Mouse (Mus musculus) retina, postnatal 7 days (tissue): ENCODE data around the gene Omp.
"Not testable (repeated sequence)": the region's sequence is repeated elsewhere in the genome, so short reads cannot be mapped to it uniquely, and the experiment has no call there.

Experiments
- DNase-seq: peaks from one replicate; pipeline ENCODE4 v3.0.0-alpha.2; 2012; ENCODE audit warnings: low read depth, low spot score

Gene Omp

DNA sequence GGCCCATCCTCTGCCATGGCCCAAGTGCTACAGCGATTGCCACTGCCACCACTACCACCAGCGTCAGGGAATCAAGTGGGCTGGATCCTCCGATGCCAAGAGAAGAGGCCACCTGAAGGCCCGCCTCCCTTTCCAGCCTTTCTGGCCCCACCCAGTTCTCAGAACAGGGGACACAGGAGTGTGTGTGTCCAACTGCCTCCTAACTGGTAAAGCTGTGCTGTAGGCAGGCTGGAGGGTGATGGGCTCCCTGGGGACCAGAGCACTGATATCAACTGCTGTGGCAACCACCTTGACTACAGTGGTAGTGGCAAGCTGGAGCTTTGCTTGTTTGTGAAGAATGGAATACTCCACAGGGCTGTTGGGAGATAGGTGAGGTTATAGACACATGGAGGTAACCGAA, at the start of gene Omp:
Omp (minus strand) TSS at position 101 of the 400 bp plus-strand sequence.
- DNase-seq, result no peak

DNA sequence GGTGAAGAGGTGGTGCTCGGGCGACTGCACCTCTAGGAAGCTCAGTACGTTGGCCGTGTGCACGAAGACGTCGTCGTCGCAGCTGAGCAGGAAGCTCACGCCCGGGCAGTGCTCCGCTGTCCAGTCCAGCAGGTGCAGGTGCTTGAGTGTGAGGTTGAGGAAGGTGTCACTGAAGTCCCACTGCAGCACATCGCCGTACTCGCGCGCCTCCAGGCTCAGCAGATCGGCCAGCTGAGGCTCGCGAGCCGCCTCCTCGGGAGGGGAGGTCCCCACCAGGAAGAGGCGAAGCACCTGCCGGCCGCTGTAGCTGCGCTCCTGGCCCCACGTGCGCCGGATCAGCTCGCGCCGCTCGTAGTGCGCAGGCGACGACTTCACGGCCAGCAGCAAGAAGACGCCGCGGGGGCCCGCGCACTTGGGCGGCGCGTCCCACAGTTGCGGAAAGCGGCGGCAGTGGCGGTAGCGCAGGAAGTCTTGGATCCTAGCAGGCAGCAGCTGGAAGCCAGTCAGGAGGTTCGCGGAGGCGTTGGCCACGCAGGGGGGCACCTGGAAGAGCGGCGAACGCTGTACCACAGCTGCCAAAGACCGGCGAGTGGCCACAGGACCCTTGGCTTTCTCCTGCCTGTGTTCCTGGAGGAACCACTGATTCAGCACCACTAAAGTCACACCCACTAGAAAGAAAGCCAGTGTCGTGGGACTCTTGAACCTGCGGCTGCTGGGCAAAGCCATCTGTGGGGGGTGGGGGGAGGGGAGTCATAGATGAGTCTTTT, 48.9 kb upstream of the Omp start:
- no peak for DNase-seq

DNA sequence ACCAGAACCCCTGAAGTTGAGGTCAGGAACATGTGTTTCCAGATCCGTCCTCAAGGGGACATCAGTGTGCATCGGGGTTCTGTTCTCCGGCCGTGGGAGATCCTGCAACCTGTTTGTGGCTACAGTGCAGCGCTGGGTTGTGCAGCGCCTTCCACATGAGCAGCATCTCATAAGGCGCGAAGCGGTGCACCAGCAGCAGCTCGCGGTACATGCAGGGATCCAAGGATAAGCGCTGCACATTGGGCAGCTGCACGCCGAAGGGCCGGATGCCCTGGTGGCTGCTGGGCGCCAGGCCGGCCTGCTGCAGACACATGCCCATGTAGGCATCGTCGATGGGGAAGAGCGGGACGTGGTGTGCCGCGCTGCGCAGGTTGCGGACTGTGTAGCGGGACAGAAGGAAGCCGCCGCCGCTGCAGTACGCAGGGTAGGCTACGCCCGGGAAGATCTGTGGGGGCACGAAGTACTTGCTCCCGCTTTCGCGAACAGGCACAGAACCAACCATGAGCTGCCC, 48.3 kb upstream of the Omp start:
- DNase-seq, result no peak

DNA sequence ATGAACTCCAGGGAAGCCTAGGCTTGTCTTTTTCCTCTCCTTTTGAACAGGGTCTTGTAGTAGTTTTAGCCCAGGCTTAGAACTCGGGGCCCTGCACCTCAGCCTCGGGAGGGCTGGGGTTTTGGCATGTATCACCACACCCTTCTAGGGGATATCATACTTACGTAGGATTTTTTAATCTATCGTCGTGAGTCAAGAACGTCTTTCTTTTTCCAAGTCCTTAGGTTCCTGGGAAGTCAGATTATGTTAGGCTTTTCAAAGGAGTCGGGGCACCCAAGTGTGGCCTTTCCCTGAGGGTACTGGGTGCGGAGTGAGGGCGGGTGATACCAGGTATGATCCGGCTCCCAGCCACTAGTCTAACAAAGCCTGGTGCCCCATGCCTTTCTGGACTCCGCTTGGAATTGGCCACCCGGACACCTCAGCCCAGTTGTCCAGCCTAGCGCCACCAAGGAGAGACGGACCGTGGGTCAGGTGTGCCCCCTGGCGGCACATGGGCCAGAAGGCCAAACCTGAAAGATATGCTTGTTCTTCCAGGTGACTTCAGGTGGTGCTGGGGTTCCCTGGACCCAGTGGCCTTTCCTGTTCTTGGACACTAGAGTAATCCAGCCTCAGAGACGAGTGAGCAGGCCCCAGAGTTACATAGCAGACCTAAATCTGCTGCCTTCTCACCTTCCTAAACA, 46.4 kb upstream of the Omp start:
- no peak for DNase-seq

DNA sequence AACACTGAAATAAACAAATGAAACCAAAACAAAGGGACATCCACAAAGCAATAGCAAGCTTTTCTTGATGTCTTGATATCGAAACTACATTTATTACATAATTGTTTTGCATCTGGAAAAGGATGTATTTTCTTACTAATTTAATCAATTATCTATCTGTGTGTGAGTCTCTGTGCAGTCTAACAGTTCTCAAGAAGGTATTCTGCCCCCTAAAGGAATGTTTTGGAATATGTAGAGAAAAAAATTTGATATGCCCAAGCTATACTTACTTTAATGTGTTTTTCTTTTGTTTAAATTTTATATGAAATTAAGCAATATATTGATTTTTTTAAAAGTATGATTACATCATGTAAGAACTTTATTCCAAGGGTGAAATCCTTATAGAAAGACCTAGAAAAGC, 45.3 kb upstream of the Omp start:
- no peak for DNase-seq

DNA sequence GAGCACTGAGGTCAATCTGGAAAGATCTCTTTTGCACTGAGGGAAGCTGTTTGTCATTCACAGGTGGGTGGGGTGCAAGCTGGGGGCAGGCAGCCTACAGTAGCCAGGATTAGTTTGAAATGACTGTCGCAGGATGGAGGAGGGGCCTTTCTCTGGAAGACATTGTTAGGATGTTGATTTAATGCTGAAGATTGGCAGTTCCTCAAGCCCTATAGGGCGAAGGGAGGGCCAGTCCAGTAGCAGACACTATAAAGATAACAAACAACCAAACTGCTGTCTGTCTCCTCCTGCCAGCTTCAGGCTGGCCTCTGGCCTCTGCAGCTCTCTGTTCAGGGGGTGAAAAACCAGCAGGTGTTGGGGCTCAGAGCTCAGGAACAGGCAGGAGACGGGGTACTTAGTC, 44.4 kb upstream of the Omp start:
- no peak for DNase-seq

DNA sequence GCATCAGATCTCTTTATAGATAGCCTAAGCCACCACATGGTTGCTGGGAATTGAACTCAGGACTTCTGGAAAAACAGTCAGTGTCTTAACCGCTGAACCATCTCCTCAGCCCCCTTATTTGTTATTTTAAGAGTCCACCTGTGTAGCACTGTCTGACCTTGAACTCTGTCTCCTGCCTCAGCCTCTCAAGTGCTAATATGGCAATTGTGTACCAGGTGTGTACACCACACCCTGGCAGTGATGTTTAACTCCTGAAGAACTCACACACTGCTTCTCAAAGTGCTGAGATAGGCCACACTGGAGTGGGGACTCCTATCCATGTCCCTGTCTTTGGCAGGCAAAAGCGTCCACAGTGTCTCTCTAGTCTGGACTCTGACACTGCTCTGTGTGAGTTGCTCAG, 43.4 kb upstream of the Omp start:
- DNase-seq, result no peak

DNA sequence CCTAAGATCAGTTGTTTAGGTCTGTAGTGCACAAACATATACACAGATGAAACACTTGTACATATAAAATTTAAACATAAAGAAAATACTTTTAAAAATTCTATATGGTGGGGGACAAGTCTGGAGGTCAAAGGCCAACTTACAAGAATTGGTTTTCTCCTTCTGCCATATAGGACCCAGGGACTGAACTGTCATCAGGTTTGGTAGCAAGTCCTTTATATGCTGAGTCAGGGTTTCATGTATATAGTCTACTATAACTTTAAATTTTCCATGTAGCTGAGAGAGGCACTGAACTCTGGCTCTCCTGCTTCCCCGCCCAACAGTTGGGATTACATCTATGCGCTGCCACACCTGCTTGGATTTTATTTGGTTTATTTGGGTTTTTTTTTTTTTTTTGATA, 42.9 kb upstream of the Omp start:
- DNase-seq, result no peak

DNA sequence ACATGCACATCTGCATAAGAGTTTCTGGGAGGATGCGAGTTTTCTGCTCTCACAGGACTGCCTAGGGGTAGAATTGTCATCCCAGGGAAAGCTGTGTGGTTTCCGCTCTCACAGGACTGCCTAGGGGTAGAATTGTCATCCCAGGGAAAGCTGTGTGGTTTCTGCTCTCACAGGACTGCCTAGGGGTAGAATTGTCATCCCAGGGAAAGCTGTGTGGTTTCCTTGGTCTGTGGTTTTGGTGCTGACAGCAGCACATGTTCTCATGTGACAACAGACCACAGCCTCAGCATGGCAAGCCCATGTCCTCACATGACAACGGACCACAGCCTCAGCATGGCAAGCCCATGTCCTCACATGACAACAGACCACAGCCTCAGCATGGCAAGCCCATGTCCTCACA, 42.0 kb upstream of the Omp start:
- not testable (repeated sequence) for DNase-seq

DNA sequence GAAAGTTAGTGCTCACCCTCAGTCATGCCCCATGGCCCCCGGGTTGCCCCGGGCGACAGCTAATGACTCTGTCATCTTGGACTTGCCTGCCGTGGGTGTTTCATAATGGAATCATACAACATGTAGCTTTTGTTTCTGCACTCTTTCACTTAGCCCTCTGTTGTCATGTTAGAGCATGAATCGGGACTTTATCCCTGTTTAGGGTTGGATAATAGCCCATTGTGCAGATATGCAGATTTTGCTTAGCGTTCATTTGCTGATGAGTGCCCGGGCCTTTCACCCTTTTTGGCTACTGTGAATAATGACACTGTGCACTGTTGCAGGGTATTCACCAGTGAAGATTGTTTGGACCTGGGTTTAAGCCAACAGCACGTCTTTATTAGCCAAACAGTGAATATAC, 41.3 kb upstream of the Omp start:
- DNase-seq, result no peak

DNA sequence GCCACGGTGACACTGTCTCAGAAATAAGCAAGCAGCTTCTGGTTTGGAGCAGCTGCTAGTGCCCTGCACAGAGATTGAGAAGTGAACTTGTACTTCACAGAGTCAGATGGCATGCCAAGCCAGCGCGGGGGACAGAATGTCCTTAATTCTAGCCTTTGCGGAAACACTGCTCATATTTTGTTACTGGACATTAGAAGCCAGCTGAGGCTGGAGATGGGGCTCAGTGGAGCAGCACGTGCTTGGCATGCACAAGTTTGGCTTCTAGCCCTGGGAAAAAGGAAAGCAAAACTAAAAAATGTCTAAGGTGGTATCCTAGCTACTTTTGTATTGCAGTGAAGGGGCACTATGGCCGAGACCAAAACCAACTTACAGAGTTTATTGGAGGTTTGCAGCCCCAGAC, 40.0 kb upstream of the Omp start:
- DNase-seq, result no peak

DNA sequence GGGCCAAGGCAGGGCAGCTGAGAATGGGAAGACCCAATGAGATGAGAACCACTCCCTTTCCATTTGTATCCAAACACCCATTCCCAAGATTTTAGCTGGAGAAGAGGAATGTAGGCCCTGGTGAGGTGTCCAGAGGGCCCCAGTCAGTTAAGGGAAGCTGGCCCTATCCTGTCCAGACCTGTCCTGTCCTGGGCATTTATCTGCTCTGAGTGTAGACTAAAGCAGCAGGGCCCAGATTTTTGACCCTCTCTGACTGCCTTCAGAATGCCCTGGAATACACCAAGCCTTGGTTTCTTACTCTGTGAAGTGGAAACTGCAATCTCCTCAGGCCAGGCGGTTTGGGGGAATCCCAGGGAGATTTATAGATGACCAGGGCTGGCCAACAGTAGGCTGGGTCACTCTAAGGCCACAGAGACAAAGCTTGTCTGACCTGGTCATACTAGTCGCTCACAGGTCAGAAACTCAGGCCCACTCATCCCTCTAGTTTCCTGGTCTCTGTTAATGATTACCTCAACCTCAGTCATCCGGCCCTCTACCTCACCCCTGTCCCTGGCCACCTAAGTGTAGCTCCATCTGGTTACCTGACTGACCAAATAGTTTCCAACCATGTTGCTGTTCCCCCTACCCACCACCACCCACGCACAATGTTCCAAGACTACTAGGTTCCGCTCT, 33.4 kb upstream of the Omp start:
- DNase-seq, result no peak

DNA sequence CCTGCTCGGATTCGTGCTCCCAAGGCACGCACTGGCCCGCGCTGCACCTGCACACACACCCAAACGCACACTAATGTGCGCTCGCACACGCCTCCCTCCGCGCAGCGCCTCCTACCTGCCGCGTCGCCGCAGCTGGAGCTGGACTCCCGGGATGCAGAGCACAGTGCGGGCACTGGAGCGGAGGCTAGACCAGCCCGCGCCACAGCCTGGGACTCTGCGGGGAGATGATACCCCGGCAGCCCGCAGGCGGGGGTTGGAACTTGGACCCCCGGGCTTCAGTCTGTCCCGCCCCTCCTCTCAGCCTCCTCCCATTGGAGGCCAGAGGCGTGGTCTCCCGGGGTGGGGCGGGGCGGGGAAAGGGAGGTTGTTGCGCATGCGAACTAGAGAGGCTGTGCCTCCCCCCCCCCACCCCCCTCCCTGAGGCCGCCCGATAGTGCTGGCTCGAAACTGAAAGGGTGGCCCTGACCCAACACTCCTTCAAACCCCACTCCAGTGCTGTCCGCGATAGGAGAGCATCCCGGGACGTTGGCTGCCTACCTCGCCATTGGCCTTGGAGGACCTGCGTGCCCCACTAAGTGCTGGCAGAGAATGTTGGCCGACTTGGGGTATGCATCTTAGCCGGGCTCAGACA, 32.7 kb upstream of the Omp start, which contains the start of gene Capn5:
Capn5 (minus strand) TSS at position 346 of the 631 bp plus-strand sequence.
- DNase-seq, result no peak

DNA sequence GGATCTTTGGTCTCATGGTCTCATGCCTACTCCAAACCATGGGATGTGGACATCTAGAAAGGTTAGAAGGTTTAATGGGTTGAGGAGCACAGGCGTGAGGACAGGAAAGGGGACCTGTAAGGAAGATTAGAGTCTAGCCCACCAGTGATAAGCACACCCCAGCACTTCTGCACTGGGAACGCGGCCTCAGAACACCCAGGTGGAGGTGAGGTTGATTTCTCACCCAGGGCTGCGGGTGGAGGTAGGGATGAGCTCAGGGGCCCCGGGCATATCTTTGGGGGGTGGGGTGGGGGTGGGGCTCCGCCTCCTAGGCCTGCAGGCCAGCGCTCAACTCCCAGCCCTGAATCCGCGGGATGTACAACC, 32.2 kb upstream of the Omp start:
- no peak for DNase-seq

DNA sequence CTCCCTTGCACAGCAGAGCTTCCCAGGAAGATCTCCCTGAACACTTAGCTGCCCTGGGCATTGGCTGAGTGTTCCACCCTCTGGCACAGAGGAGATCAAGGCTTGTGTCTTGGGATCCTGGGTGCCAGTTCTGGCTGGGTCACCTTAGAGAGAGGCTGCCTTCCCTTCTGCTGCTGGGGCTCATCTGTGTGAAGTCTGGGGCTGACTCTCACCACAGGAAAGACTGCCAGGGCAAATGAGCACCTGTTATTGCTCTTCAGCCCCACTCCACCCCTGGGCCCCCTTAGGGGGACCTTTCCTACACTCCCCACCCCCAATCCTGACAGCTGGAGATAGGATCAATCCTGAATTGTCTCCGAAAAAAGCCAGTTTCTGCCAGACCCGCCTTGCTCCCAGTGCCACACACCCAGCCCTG, 31.8 kb upstream of the Omp start:
- DNase-seq, result no peak

DNA sequence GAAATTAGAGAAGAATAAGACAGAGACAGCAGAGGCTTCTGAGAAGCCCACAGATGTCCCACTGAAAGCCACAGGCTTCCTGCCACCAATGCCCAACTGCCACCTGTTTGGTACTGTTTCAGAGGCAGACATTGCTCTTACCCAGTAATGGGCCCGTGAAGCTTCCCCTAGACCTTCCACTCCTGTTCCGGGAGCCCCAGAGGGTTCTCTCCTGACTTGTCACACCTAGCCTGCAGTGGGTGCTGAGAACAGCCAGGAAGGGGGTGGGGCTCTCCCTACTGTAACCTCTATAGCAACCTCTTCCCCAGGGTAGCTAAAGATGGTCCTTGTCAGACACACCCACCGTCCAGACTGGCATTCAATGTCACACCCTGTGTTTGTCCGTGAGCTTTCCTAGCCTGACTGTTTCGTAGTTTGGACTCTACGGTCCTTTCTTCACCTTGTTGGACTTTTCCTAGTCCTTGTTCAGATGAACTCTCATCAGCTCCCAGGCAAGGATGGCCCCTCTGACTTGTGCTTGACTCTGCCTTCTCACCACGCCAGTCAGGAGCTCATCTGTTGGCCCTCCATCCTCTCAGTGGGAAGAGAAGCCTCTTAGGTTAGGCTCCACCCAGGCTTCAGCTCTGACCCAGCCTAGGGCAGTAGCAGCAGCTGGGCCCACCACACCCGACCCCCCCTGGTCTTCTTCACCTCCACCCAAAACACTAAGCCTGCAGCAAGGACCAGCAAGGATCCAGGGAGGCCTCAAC, 31.2 kb upstream of the Omp start:
- DNase-seq, result no peak

DNA sequence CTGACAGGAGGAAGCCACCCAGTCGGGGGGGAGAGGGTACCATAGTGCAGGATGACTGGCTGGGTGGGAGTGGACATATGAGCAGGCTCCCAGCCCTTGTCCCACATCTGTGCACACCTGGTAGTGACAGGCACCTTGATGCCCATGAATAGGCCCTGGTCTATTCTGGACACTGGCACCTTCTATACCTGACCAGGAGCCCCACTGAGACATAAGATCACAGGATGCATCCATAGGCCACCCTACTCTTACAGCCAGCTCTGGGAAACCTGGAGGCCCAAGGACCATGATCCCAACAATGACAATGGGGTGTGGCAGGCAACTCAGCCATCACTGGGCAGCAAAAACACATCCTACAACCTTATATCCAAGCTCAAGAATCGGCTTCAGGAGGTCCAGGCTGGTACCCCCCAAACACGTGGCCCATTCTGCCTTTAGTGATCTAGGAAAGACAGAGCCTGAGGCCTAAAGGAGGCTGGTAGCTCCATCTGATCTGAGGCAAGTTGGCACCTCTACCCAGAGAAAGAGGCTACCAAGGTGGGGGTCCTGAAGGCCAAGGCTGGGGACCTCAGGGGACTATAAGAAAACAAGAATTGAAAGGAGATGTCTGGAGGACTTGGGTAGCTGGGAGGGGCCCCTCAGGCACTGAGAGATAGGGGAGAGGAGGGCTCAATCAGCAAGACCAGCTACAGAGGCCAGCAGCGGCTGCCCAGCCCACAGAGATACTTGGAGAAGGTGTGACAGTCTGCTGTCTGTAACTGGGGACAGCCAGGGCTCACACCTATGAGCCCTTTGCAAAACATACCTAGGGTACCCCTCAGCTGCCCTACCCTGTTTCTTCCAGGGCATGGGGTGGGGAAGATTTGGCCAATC, 29.8 kb upstream of the Omp start:
- DNase-seq, result no peak

DNA sequence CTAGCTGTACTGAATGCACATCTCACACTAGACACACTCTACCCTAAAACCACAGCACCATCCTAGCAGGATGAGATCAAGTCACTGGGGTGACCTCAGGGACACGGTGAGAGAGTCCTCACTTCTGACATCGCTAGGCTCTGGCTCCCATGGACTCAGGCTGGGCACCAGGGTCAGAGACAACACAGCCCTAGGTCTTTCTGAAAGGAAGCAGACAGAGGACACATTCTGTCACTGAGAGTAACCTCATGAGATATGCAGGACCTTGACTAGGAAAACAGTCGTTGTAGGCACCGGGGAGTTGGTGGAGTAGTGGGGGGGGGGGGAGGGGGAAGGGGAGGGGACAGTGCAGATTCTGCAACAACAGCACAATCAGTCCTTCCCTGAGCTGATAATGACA, 28.1 kb upstream of the Omp start:
- DNase-seq, result no peak

DNA sequence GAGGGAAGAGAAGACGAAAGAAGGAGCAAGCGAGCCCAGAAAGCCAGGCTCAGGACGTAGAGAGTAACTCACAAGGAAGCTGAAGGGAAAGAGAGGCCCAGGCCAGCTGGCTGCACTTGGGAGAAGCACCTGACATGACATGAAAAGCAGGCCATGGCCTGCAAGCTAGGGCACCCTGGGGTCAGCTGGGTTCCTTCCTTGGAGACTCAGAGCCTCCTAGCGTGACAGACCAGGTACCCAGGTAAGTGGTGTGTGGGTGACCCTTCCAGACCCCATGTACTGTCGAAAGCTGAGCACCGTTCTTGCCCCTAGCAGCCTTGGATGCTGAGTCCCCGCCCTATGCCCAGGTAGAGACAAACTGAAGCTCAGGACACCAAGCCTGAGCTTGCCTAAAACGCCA, 27.4 kb upstream of the Omp start:
- no peak for DNase-seq
